Mouse (Mus musculus) neural tube, embryonic 14.5 days (tissue): ENCODE results near the gene BC004004. TPM values are rescaled to one million over a fixed set of nuclear protein-coding genes. Genes with fewer than 3 reads are reported as not detected.

Experiments used
- ATAC-seq: fragments of 200-750 bp; cut with Nextera tagmentation; 2 replicates; pipeline ENCODE4 v1.8.0; 2017; ENCODE audit warnings: low read depth, mild to moderate bottlenecking, moderate TSS enrichment, moderate library complexity
- H3K27ac ChIP-seq: fragments of 300-500 bp; sonication (generic); 2 replicates; pipeline ENCODE4 v1.5.1; 2014; ENCODE audit warnings: low read depth, mild to moderate bottlenecking, control low read depth, low read length, moderate library complexity, mixed read lengths
- H3K27me3 ChIP-seq: fragments of 300-500 bp; sonication (generic); 2 replicates; pipeline ENCODE4 v1.6.1; 2014; ENCODE audit warnings: low read length; ENCODE audit not compliant: control insufficient read depth, insufficient read depth
- H3K36me3 ChIP-seq: fragments of 300-500 bp; sonication (generic); 2 replicates; pipeline ENCODE4 v1.6.1; 2014; ENCODE audit warnings: low read length, mixed read lengths; ENCODE audit not compliant: control insufficient read depth, insufficient read depth
- H3K4me1 ChIP-seq: fragments of 300-500 bp; sonication (generic); 2 replicates; pipeline ENCODE4 v1.6.1; 2014; ENCODE audit warnings: low read length; ENCODE audit not compliant: control insufficient read depth, insufficient read depth
- H3K4me2 ChIP-seq: fragments of 300-500 bp; sonication (generic); 2 replicates; pipeline ENCODE4 v1.6.1; 2014; ENCODE audit warnings: mild to moderate bottlenecking, low read depth, low read length, control low read depth
- H3K4me3 ChIP-seq: fragments of 300-500 bp; sonication (generic); 2 replicates; pipeline ENCODE4 v1.5.1; 2014; ENCODE audit warnings: low read depth, low read length, control low read depth, mixed read lengths
- H3K9ac ChIP-seq: fragments of 300-500 bp; sonication (generic); replicated peaks from 2 replicates; pipeline ENCODE4 v1.6.1; 2014; ENCODE audit warnings: low read depth, mild to moderate bottlenecking, control low read depth, low read length, mixed read lengths
- H3K9me3 ChIP-seq: fragments of 300-500 bp; sonication (generic); 2 replicates; pipeline ENCODE4 v1.6.1; 2016; ENCODE audit warnings: low read length; ENCODE audit not compliant: control insufficient read depth
- WGBS: fragments of 180-500 bp; shearing (Covaris S2); extraction: QIAGEN DNeasy Blood & Tissue Kit; methylation state at CpG from one replicate; pipeline ENCODE4 v1.1.7; 2014; 5-methylcytosine and 5-hydroxymethylcytosine counted together
- polyA plus RNA-seq: library from polyadenylated mRNA; unstranded; fragments of >200 nt; fragmentation: Nextera tagmentation; extraction: Ambion mirVana; gene quantifications from 2 replicates; pipeline ENCODE4 v1.2.1, GENCODE M21; 2014

The BC004004 gene
- polyA plus RNA-seq, 1 experiment from 2014 or later = 133 TPM

GRCm38 (mm10) chr17:29299282-29299681 lies 30.7 kb downstream of the BC004004 start:
- H3K9ac ChIP-seq = no peak overlapping the region
- H3K4me1 ChIP-seq = no peaks in the 10 kb centered on the region
- H3K4me2 ChIP-seq = no peak overlapping the region
- no peak for ATAC-seq
- 90% methylated on average over 4 of the region's 4 CpGs for WGBS
- no peak overlapping the region for H3K4me3 ChIP-seq
- H3K27me3 ChIP-seq = no peaks in the 10 kb centered on the region
- peaks cover 26% of the 10 kb centered on the region; the same call in 1 of the 2 replicates for H3K36me3 ChIP-seq
- H3K27ac ChIP-seq = no peak overlapping the region
- H3K9me3 ChIP-seq = no peaks in the 10 kb centered on the region

GRCm38 (mm10) chr17:29300926-29301325 lies 32.3 kb downstream of the BC004004 start:
- Histone ChIP-seq H3K27me3 (no peaks in the 10 kb centered on the region), H3K27ac (no peak overlapping the region), H3K4me1 (no peaks in the 10 kb centered on the region), H3K36me3 (peaks cover 22% of the 10 kb centered on the region; the same call in 1 of the 2 replicates), H3K9ac (no peak overlapping the region), H3K4me2 (no peak overlapping the region), H3K4me3 (no peak overlapping the region), H3K9me3 (no peaks in the 10 kb centered on the region)
- WGBS = 93% methylated on average over 7 of the region's 7 CpGs
- ATAC-seq = no peak

- no peaks in the 10 kb centered on the region for H3K9me3 ChIP-seq
- ATAC-seq = no peak
- 95% methylated on average over 6 of the region's 6 CpGs for WGBS
- no peak overlapping the region for H3K27ac ChIP-seq
- no peak overlapping the region for H3K9ac ChIP-seq
- H3K4me3 ChIP-seq = no peak overlapping the region
- peaks cover 22% of the 10 kb centered on the region; the same call in 1 of the 2 replicates for H3K36me3 ChIP-seq
- H3K4me1 ChIP-seq = no peaks in the 10 kb centered on the region
- no peak overlapping the region for H3K4me2 ChIP-seq
- H3K27me3 ChIP-seq = no peaks in the 10 kb centered on the region
Measured at GRCm38 (mm10) chr17:29301421-29301820, 32.8 kb downstream of the BC004004 start.

- Histone ChIP-seq H3K27me3 (no peaks in the 10 kb centered on the region), H3K4me1 (no peaks in the 10 kb centered on the region), H3K9me3 (no peaks in the 10 kb centered on the region), H3K4me3 (no peak overlapping the region), H3K9ac (no peak overlapping the region), H3K36me3 (peaks cover 16% of the 10 kb centered on the region; the same call in 1 of the 2 replicates), H3K27ac (no peak overlapping the region), H3K4me2 (no peak overlapping the region)
- ATAC-seq = no peak
- WGBS = 76% methylated on average over 5 of the region's 5 CpGs
Measured at GRCm38 (mm10) chr17:29302149-29302548, 33.6 kb downstream of the BC004004 start.

- Histone ChIP-seq H3K4me1 (no peaks in the 10 kb centered on the region), H3K27ac (no peak overlapping the region; the same call in 1 of the 2 replicates), H3K36me3 (peaks cover 16% of the 10 kb centered on the region; the same call in 1 of the 2 replicates), H3K4me3 (no peak overlapping the region), H3K27me3 (no peaks in the 10 kb centered on the region), H3K9ac (no peak overlapping the region), H3K9me3 (no peaks in the 10 kb centered on the region), H3K4me2 (no peak overlapping the region)
- WGBS = 58% methylated on average over 3 of the region's 3 CpGs
- no peak for ATAC-seq
Measured at GRCm38 (mm10) chr17:29303087-29303486, 34.5 kb downstream of the BC004004 start.

- ATAC-seq = no peak
Measured at GRCm38 (mm10) chr17:29303856-29304255, 35.3 kb downstream of the BC004004 start.

GRCm38 (mm10) chr17:29304376-29305057 lies 35.9 kb downstream of the BC004004 start:
- H3K36me3 ChIP-seq = peaks cover 4% of the 10 kb centered on the region; the same call in 1 of the 2 replicates
- ATAC-seq = no peak
- H3K27ac ChIP-seq = no peak overlapping the region
- no peaks in the 10 kb centered on the region for H3K9me3 ChIP-seq
- H3K4me2 ChIP-seq = no peak overlapping the region
- H3K9ac ChIP-seq = no peak overlapping the region
- no peaks in the 10 kb centered on the region for H3K27me3 ChIP-seq
- no peaks in the 10 kb centered on the region for H3K4me1 ChIP-seq
- no peak overlapping the region for H3K4me3 ChIP-seq
- WGBS = 72% methylated on average over 13 of the region's 13 CpGs

More at GRCm38 (mm10) chr17:29303856-29304255, 35.3 kb downstream of the BC004004 start:
- Histone ChIP-seq H3K4me2 (no peak overlapping the region), H3K36me3 (peaks cover 9% of the 10 kb centered on the region; the same call in 1 of the 2 replicates), H3K9ac (no peak overlapping the region), H3K4me1 (no peaks in the 10 kb centered on the region), H3K9me3 (no peaks in the 10 kb centered on the region), H3K4me3 (no peak overlapping the region), H3K27ac (no peak overlapping the region), H3K27me3 (no peaks in the 10 kb centered on the region)
- WGBS = 62% methylated on average over 3 of the region's 3 CpGs

GRCm38 (mm10) chr17:29305058-29305806 lies 36.6 kb downstream of the BC004004 start:
- H3K27ac ChIP-seq = no peak overlapping the region; the same call in 1 of the 2 replicates

GRCm38 (mm10) chr17:29305871-29306270 lies 37.3 kb downstream of the BC004004 start:
- peaks cover under 1% of the 10 kb centered on the region; the same call in 1 of the 2 replicates for H3K36me3 ChIP-seq
- H3K9ac ChIP-seq = no peak overlapping the region
- H3K4me1 ChIP-seq = no peaks in the 10 kb centered on the region
- WGBS = 67% methylated on average over 7 of the region's 7 CpGs
- H3K27ac ChIP-seq = no peak overlapping the region
- H3K4me2 ChIP-seq = no peak overlapping the region
- no peak for ATAC-seq
- no peaks in the 10 kb centered on the region for H3K27me3 ChIP-seq
- H3K4me3 ChIP-seq = no peak overlapping the region
- no peaks in the 10 kb centered on the region for H3K9me3 ChIP-seq

More at GRCm38 (mm10) chr17:29305058-29305806, 36.6 kb downstream of the BC004004 start:
- H3K4me2 ChIP-seq = no peak overlapping the region
- 49% methylated on average over 15 of the region's 15 CpGs for WGBS
- H3K4me3 ChIP-seq = no peak overlapping the region
- no peaks in the 10 kb centered on the region for H3K4me1 ChIP-seq
- H3K9me3 ChIP-seq = no peaks in the 10 kb centered on the region
- no peak for ATAC-seq
- no peak overlapping the region for H3K9ac ChIP-seq
- H3K36me3 ChIP-seq = peaks cover 4% of the 10 kb centered on the region; the same call in 1 of the 2 replicates
- no peaks in the 10 kb centered on the region for H3K27me3 ChIP-seq
